Mouse (Mus musculus): ENCODE data around the gene Fmod. TPM values are rescaled to one million over a fixed set of nuclear protein-coding genes. Genes with fewer than 3 reads are reported as not detected.

Gene Fmod
- total RNA-seq, 2 experiments from 2014 or later: 33.0 to 107 TPM

DNA sequence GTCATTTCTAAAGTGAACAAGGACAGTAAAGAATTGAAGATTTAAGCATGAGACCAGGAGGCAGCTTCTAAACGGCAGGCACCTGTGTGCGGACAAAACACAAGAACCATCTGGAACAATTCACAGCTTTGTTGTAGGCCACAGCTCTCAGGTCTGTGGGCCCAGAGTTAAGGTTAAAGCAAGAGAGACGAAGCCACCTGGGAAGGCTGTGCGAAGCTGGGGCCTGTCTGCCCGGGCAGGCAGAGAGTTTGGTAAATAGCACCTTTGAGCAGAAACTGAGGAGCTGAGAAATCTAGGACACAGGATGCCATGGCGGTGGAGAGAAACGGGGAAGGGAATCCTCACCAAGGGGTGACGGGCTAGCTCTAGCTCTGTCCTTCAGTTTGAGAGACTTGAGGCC is 38.5 kb downstream of the Fmod start:
- no peak for DNase-seq

DNA sequence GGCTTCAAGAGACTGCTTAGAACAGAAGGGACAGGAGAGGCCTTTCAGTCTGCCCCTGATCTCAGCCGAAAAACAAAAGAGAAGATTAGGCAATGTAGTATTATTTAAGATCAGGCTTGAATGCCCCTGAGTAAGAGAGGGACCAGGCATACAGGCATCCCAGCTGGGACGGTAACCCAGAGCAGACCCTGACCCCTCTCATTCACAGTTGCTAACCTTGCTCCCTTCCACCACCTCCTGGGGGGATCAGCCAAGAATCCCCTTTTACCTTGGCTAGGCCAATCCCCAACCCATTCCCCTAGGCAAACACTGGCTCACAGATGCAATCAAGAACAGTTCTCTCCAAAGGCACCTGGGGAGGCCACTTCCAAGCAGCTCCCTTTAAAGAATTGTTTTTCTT is 39.7 kb downstream of the Fmod start:
- no peak for DNase-seq

DNA sequence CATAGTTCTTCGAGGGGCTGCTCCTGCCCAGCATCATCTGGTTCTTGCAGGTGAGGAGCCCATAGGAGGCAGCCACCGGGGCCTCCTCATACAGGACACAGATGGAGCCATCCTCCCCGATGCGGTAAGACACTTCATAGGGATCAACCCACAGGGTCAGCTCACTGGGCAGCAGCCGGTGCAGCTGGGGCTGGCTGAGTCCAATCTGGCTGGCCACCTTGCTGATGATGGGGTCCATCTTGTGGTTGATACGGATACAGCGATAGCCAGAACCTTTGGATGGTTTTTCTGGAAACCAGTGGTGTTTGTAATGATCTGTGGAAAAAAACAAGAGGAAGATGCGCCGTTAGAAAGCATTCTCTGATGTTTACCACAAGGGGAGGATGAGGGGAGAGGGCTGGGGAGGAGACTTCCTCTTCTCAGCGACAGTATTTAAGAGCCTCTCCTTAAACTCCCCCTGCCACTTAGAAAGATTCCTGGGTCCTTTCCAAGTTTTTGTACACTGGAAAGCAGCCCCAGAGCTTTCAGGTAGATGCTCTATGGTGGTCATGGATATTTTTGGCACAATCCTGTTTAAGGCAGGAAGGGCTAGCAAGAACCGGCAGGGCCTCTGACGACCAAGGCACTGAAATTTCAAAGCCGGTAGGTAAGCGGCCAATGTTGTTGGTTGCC is 40.5 kb downstream of the Fmod start:
- peak; percentile 56 for DNase-seq

DNA sequence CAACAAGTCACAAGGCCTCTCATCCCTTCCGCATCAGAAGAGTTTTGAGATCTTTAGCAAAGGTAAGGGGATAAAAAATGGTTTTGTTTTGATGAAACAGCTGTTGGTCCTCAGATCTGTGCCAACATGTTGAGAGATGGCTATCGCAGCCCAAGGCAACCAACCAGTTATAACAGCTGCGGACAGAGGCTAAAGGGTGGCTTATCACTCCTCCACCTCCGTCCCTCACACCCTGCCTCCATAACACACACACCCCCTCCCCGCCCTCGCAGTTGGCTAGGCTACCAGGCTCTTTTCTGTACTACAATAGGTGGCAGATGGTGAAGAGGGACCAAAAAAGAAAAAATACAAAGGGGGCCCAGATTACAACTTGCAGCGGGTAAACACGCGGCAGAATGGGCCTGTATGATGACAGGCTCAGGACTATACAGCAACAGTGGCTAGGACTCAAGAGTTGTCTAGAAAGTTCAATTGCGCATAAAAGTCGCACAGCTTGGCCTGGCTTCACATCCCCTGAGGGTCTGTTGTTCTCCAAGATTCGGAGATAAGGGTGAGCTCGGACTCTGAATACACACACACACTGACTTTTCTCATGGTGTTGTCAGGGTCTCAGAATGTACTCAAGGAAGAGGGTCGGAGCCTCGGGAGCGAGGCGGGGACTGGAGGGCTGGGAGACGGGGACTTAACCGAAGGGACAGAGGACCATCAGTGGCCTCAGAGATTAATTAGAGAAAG is 41.2 kb downstream of the Fmod start:
- DNase-seq: peak; percentile 44

DNA sequence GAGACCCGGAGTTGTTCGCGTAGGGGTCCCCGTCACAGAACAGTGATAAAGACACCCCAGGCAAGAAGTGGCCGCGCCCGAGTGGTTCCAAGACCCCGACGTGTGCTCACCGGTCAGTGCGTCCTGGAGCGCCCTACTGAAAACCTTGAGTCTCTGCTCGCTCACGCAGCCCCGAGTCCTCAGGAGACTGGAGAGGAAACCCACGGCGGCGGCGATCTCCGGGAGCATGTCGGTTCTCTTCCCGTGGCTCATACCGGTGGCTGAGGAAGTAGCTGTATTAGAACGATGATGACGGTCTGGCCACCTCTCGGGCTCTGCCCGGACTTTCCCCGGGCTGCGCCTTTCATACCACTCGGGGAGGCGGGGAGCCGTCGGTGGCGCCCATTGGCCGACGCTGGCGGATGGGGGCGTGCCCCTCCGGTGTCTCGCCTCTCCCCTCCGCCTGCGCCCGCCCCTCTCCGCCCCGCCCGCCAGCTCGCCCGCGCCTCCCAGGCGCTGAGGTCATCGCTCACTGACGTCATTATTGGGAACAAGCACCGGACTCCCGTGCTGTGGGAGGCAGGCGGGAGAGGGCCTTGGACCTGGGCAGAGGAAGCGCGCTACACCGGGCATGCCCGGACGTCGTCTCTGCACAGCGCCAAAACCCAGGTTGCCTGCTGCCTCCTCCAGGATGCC is 41.9 kb downstream of the Fmod start, which contains the start of gene Btg2:
Gene Btg2 (minus strand): TSS at position 319 of the 675 bp plus-strand sequence.
- DNase-seq: peak; percentile 99

DNA sequence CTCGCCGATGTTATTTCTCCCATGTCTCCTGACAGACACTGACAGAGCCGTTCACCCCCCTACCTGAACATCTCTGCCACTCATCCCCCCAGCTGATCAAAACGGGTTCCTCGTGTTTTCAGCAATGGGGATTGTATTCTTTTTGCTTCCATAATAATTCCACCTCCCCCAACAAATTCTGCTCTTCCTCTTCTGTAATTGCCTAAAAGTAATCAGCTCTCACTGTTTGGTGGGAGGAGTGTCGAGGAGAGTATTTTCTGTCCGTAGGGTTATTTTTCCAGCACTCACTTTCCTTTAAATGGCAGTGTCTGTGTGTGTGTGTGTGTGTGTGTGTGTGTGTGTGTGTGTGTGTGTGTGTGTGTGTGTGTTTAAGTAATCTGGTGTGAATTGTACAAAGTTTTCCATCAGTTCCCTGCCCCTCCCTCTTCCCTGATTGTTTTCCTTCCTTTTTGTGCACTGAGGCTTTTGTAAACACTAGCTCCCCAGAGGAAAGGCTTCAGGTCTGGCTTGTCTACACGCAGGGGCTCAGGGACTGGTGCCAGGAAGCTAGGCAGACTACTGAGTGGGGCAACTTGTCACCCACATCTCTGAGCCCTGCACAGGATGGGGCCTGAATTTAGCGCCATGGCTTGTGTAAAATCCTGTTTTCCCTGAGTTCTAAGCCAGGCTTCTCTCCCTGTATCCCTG is 42.6 kb downstream of the Fmod start:
- peak; percentile 67 for DNase-seq

DNA sequence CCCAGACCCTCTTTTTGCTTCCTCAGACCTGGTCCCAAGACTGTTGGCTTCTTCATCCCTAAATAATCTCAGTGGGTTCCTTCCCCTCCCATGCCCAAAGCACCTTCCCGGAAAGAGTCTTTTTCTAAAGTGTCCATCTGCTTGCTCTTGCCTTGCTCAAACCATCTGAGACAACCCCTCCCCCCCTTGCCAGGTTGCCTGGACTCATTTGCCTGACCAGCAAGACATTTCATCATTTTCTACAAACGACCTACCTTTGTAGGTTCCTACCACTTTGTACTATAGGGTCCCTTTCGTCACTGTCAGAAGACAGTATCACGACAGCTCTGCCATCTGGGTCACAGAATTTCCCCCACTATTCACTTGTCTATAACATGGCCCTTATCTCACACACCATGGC is 43.4 kb downstream of the Fmod start:
- no peak for DNase-seq

DNA sequence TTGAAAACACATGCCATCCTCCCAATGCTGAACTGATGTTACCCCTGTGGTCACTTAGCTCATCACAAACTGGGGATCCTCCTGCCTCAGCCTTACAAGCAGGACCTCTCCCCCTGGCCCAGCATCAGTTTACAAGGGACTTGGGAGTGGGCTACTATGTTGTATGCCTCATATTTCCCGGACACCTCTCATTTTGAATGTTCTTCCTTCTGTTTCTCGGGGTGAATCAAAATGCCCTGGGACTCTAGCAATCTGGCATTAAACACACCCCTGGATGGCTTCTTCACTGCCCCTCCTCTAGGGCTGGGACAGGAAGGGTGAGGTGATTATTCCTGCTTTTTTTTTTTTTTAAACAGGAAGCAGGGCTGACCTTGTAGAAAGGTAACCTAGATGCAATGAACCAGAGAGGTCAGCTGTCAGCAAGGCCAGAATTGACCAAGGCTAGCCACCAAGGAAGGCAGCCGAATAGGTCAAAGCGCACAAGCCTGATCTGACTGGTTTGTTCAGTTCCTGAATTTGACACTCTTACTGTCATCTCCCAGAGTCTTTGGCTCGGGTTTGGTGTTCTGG is 43.9 kb downstream of the Fmod start:
- no peak for DNase-seq

DNA sequence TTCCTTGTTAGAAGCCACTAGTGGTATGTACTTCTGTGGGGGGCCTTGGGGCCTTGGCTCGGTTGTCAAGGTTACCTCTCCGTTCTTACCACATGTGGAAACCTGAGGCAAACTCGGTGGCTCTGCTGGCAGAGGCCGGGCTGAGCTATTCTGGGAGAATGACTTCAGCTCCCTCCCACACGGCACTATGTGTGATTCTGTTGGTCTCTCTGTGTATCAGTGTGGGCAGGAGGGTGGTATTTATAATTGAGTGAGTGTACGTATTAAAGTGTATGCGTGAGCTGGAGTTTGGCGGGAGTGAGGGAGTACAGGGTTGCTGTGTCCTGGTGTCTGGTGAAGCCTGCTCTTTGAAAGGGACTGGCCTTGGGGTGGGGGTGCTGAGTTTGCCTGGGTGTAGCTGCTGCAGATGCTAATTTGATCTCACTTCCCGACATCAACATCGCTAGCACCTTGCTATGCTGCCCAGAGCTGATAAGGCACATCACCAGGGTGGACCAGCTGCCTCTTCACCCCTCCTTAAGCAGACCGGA is 46.0 kb downstream of the Fmod start:
- peak; percentile 79 for DNase-seq

DNA sequence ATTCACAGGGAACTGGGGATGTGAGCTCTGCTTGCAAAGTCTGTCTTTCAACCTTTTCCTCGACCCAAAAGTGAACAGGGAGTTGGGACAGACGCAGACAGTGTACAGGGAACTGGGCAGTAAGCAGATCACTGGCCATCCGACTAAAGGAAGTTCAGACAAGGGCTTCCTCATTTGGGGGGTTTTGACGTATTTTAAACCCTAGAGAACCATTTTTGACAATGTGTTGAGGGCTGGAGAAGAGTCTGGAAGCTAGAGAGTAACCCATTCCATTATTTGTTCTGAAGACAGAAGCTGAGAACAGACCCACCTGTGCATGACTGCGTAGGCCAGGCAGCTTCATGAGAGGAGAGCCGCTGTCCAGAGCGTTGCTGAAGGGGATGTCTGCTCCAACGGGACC is 46.6 kb downstream of the Fmod start:
- no peak for DNase-seq

DNA sequence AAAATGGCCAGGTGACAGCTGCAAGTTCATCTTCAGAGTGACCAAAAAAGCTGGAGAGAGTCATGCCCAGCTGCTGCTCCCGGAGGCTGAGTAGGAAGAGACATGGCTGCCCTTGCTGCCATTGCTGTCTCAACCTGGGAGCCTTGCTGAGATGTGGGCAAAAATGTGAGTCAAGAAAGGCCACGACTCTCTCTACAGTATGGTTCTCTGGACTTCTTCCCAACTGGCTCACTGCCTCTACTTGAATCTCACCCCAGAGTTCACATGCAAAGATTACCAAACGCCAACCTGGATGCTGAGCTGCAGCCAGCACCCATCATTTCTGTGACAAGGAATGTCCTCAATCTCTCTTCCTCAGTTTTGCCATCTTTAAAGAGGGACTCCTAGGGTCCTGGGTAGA is 47.1 kb downstream of the Fmod start:
- DNase-seq: no peak

DNA sequence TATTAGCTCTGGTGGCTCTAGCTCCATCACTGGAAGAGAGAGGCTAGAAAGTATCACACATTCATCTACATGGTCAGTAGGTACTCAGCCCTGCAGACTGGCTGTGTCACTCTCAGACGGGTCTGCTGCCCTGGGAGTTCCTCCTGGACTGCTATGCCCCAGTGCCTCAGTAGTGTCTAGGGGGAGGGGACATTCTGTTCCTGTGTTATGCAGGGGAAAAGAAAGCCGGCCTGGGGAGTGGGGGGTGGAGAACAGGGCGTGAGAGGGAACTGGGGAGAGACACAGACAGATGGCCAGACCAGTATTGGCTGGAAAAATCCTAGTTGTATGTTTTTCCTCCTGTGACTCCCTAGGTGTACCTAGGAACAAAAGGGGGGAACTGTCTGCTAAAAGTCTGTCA is 49.0 kb downstream of the Fmod start:
- no peak for DNase-seq

DNA sequence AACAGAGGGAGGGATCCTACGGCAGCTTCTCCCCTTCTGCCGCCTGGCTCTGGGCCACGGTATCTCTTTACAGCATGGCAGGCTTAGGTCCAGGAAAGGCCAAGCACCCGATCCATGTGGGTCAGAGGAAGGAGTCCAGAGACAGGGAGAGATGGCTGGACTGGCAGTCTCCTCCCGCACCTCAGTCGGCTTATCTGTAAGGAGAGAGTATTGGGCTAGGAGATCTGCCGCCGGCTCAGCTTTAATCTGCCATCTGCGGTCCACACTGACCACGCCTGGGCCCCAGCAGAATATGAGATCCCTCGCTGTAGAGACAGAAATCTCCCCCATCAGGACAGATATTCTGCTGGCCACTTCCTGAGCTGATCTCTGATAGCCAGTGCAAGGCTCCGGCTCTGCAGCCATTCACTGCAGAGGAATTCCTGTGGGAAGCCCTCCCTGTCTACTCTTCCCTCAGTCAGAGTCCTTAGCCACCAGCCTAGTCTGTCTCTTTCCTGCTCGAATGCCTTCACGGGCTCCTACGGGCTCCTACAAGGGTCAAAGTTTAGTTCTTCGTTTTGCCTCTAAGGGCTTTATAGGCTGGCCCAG is 49.9 kb downstream of the Fmod start:
- DNase-seq: peak; percentile 79

DNA sequence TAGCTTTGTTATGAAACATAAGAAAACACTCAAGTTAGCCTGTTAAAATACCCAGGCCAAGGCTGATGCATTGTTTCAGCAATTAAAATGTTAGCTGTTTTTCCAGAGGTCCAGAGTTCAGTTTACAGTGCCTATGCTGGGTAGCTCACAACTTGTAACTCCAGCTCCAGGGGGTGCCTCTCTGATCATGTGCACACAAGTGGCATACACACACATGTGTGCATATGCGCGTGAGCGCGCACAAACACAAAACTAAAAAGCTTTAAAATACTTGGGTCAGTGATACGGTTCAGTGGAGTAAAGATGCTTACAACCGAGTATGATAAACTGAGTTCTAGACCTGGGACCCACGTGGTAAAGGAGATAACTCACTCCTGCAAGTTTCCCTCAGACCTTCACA is 52.0 kb downstream of the Fmod start:
- no peak for DNase-seq

DNA sequence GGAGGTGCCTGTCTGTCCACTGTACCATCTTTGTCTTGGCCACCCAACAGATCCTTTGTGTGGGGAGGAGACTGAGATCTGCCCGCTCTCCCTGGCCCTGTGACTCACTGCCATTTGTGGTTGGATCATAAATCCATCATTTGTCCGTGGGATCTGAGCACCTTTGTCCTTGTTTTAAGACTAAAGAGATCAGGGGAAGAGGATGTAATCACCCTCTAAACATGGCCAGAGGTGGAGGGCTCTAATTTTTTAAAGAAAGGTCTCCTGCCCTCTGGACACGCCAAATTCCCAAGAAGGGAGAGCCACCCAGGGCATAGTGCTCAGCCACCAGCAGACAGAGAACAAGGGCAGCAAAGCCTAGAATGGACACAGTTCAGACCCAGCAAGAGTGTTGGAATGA is 54.8 kb downstream of the Fmod start:
- no peak for DNase-seq

DNA sequence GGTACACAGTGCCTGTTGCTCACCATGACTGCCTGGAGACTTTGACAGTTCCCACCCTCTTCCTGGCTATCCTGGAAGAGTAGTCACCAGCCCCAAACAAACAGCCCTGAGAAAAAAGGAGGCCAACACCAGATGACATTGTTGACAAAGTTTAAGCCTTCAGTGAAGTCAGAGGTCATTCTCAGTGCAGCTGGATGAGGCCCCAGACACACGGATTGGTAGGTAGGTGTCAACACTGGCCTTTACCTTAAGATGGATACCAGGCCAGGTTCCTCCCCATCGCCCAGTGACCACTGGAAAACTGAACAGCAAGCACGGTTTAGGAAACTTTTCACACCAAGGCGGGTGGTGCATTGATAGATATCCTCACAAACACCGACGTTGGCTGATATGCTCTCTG is 55.3 kb downstream of the Fmod start:
- no peak for DNase-seq

DNA sequence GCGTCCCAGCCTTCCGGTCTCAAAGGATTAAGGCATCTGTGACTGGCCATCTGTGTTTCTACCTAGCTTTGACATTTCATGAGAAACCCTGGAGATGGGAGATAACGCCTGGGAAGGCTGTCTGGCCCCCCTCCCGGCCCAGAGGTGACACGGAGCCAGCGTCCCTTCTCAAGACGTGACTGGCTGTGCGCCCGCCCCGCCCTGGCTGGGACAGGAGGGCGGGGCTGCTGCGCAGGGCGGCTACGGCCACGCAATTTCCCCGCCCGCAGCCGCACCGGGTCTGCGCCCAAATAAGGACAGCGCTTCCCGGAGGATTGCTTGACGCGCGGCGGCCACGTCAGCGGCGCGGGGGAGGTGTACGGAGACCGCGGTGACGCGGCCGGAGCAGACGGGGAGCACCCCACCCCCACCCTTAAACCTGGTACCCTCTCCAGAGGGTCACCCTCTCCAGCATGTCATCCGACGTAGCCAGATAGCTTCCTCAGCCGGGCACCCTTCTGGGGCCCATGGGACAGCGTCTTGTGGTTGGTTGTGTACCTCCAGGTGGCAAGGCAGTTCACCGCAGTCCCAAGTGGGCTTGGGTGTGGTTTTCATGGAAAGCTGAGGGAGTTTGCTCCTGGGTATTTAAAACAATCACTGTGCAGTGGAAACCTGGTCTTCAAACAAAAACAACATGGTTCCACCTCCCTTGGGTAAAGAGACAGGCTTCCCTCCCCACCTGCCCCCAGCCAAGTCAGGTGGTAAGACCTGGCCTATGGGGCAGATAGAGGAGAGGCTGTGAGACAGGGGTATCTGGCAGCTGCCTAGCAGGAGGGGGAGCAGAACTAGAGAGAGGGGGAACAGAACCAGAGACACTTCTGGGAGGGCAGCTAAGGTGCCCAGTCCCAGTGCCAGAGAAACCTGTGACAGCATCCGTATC is 56.1 kb downstream of the Fmod start:
- peak; percentile 97 for DNase-seq

DNA sequence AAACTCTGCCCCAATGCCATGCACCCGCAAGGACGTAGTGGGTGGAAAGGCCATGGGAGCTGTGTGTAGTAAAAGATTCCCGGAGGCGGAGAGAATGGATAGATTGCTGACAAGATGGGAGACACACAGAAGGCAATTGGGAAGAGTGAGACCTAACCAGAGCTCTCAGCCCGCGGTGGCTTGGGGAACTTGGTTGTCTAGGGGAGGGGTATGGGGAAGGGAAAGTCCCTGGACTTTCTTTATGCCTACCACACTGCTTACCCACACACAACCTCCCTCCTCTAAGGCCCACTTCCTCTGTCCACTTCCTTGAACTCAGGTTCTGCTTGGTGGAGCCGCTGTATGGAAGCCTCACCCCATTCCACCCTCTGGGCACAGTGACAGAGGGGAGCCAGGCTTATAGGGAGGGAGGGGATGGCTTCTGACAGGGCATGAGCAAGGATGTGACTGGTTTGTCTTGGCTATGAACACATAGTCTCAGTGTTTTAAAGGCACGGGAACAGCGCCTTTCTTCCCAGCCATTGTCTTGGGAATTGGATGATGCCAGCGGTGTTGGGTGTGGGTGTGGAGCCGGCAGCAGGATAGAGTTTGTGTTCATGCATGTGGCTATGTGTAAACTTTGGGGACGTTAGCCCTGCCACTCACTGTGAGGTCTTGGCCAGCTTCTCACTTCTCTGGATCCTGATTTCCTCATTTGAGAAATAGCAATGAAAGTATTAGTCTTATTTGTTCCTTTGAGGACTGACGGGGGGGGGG is 56.9 kb downstream of the Fmod start:
- DNase-seq: no peak

DNA sequence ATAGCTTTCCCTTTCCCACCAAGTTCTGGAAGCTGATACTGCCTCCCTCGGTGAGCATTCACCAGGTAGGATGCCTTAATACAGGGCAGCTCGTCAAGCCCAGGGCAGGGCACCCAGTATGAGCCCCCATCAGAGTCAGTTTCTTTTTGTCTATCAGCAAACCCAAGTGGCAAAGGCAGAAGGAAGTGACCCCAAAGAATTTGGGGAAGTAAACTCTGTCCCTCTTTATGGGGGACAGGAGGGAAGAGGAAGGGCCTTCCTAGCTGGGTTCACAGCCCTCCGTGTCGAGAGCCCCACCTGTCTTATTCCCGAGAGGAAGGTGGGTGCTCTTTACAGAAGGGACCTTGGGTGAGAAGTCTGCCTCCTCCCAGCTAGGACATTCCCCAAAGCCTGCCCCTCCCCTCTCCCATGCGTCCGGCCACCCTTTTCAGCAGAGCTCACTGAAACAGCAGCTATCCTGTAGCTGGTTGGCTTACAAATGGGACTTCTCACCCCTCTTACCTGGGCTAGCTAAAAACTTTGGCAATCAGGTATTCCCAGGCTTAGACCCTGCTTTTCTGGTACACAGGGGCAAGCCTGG is 58.1 kb downstream of the Fmod start:
- no peak for DNase-seq
